Mouse (Mus musculus) heart, embryonic 13.5 days (tissue): ENCODE measurements around the gene Bud23. TPM values are rescaled to one million over a fixed set of nuclear protein-coding genes. Genes with fewer than 3 reads are reported as not detected.
"Not testable (repeated sequence)": the region's sequence is repeated elsewhere in the genome, so short reads cannot be mapped to it uniquely, and the experiment has no call there.

Experiments used
- ATAC-seq: fragments of 200-750 bp; cut with Nextera tagmentation; 2 replicates; pipeline ENCODE4 v1.8.0; 2017; ENCODE audit warnings: moderate TSS enrichment; ENCODE audit not compliant: insufficient number of reproducible peaks, low FRiP score, low TSS enrichment; ENCODE audit errors: extremely low read depth
- H3K27ac ChIP-seq: fragments of 300-500 bp; sonication (generic); replicated peaks from 2 replicates; pipeline ENCODE4 v1.5.1; 2015; ENCODE audit warnings: moderate library complexity, mild to moderate bottlenecking, inconsistent platforms
- H3K27me3 ChIP-seq: fragments of 300-500 bp; sonication (generic); replicated peaks from 2 replicates; pipeline ENCODE4 v1.6.1; 2015; ENCODE audit warnings: mild to moderate bottlenecking, inconsistent platforms
- H3K36me3 ChIP-seq: fragments of 300-500 bp; sonication (generic); 2 replicates; pipeline ENCODE4 v1.6.1; 2015; ENCODE audit warnings: mild to moderate bottlenecking, inconsistent platforms
- H3K4me1 ChIP-seq: fragments of 300-500 bp; sonication (generic); 2 replicates; pipeline ENCODE4 v1.6.1; 2015; ENCODE audit warnings: inconsistent platforms
- H3K4me2 ChIP-seq: fragments of 300-500 bp; sonication (generic); 2 replicates; pipeline ENCODE4 v1.6.1; 2015; ENCODE audit warnings: inconsistent platforms, mild to moderate bottlenecking, moderate library complexity
- H3K4me3 ChIP-seq: fragments of 300-500 bp; sonication (generic); 2 replicates; pipeline ENCODE4 v1.5.1; 2015; ENCODE audit warnings: moderate library complexity, mild to moderate bottlenecking, inconsistent platforms
- H3K9ac ChIP-seq: fragments of 300-500 bp; sonication (generic); 2 replicates; pipeline ENCODE4 v1.6.1; 2015; ENCODE audit warnings: inconsistent platforms, mild to moderate bottlenecking, moderate library complexity
- H3K9me3 ChIP-seq: fragments of 300-500 bp; sonication (generic); 2 replicates; pipeline ENCODE4 v1.6.1; 2016; ENCODE audit warnings: inconsistent platforms
- WGBS: fragments of 180-500 bp; shearing (Covaris S2); methylation state at CpG from one replicate; pipeline ENCODE4 v1.1.7; 2015; ENCODE audit warnings: mixed read lengths; 5-methylcytosine and 5-hydroxymethylcytosine counted together
- polyA plus RNA-seq: library from polyadenylated mRNA; unstranded; fragments of >200 nt; fragmentation: Nextera tagmentation; extraction: Ambion mirVana; gene quantifications from 2 replicates; pipeline ENCODE4 v1.2.1, GENCODE M21; 2015

Gene Bud23
- 70.8 and 71.2 TPM in 2 replicates for polyA plus RNA-seq

GRCm38 (mm10) chr5:135064909-135065446 is at the start of gene Bud23:
Gene Bud23, minus strand, starts transcription at chr5:135064959.
- Histone ChIP-seq H3K4me2 (peak within 1 kb of the TSS; percentile 96), H3K4me3 (peak within 1 kb of the TSS; percentile 94), H3K4me1 (peaks cover 24% of the 10 kb centered on the region), H3K9ac (peak within 1 kb of the TSS; percentile 91), H3K27ac (peak within 1 kb of the TSS; percentile 64), H3K36me3 (peaks cover 53% of the 10 kb centered on the region)
- not testable (repeated sequence) for H3K27me3 ChIP-seq, H3K9me3 ChIP-seq, ATAC-seq
- 65% methylated on average over 9 of the region's 9 CpGs for WGBS

DNA sequence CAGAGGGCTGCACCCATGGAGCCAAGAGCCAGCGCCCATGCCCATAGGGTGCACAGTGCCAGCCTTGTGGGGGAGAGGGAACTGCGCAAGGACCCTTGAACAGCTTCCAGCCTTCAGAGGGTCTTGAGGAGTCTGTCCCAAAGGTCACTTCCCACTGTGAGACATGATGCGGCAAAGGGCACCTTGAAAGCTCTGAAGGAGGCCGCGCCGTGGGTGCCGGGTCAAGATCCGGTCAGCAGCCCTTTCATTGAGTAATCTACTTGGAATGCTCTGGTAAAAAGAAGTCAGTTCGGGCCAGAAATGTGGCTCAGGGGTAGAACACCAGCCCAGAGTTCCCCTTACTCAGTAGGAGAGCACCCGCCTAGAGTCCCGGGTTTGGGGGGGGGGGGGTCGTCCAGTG is 49.0 kb upstream of the Bud23 start:
- H3K4me1 ChIP-seq, result peaks cover 8% of the 10 kb centered on the region
- H3K27ac ChIP-seq, result no peak overlapping the region
- WGBS, result 77% methylated on average over 12 of the region's 12 CpGs
- H3K4me3 ChIP-seq, result no peak overlapping the region
- no peak overlapping the region for H3K9ac ChIP-seq
- no peak overlapping the region for H3K4me2 ChIP-seq
- H3K9me3 ChIP-seq, result no peaks in the 10 kb centered on the region; the same call in 1 of the 2 replicates
- H3K36me3 ChIP-seq, result no peaks in the 10 kb centered on the region
- ATAC-seq, result no peak
- H3K27me3 ChIP-seq, result peaks cover 46% of the 10 kb centered on the region

DNA sequence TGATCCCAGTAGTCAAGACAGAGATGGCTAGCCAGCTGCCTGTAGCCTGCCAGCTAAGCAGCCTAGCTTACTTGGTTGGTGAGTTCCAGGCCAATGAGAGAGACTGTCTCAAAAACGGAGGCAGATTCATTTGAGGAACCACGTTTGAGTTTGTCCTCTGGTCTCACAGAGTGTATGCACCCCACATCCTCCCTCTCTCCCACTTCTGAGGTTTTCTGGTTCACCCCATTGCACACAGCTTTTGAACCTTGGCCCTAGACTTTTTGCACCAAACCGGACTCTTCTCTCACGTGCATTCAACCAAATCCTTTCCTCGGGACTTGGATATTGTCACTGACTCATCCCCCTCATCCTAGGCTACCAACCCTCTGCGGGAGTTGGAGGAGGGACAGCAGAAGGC is 45.2 kb upstream of the Bud23 start:
- ATAC-seq, result no peak
- Histone ChIP-seq H3K27ac (no peak overlapping the region), H3K9ac (no peak overlapping the region), H3K9me3 (no peaks in the 10 kb centered on the region; the same call in 1 of the 2 replicates), H3K4me3 (no peak overlapping the region), H3K4me2 (no peak overlapping the region), H3K27me3 (peaks cover 84% of the 10 kb centered on the region), H3K36me3 (no peaks in the 10 kb centered on the region), H3K4me1 (peaks cover 21% of the 10 kb centered on the region)
- 65% methylated on average over 6 of the region's 6 CpGs for WGBS

GRCm38 (mm10) chr5:135109426-135109825 is 44.7 kb upstream of the Bud23 start:
- Histone ChIP-seq H3K9ac (no peak overlapping the region), H3K36me3 (no peaks in the 10 kb centered on the region), H3K4me3 (no peak overlapping the region), H3K27me3 (peaks cover 89% of the 10 kb centered on the region), H3K27ac (no peak overlapping the region), H3K4me2 (no peak overlapping the region), H3K9me3 (no peaks in the 10 kb centered on the region; the same call in 1 of the 2 replicates), H3K4me1 (peaks cover 21% of the 10 kb centered on the region)
- WGBS, result 86% methylated on average over 3 of the region's 3 CpGs
- ATAC-seq, result no peak

DNA sequence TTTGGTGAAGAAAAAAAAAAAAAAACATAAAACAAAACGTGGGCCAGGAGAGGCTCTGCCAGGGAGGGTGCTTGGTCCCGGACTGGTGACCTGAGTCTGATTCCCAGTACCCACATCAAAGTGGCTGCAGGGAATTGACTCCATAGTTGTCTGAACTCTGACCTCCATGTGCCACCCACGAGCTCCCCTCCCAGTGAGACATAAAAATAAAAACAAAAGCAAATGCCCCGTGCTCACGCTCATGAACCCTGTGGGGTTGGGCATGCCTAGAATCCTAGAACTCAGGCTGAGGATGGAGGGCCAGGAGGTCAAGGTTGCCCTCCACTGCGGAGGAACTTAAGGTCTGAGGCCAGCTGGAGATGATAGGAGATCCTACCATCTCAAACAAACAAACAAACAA is 44.3 kb upstream of the Bud23 start:
- 63% methylated on average over 6 of the region's 6 CpGs for WGBS
- Histone ChIP-seq H3K9ac (no peak overlapping the region), H3K4me3 (no peak overlapping the region), H3K36me3 (no peaks in the 10 kb centered on the region), H3K27ac (no peak overlapping the region), H3K4me1 (peaks cover 21% of the 10 kb centered on the region), H3K9me3 (no peaks in the 10 kb centered on the region; the same call in 1 of the 2 replicates), H3K27me3 (peaks cover 91% of the 10 kb centered on the region), H3K4me2 (no peak overlapping the region)
- ATAC-seq, result no peak

DNA sequence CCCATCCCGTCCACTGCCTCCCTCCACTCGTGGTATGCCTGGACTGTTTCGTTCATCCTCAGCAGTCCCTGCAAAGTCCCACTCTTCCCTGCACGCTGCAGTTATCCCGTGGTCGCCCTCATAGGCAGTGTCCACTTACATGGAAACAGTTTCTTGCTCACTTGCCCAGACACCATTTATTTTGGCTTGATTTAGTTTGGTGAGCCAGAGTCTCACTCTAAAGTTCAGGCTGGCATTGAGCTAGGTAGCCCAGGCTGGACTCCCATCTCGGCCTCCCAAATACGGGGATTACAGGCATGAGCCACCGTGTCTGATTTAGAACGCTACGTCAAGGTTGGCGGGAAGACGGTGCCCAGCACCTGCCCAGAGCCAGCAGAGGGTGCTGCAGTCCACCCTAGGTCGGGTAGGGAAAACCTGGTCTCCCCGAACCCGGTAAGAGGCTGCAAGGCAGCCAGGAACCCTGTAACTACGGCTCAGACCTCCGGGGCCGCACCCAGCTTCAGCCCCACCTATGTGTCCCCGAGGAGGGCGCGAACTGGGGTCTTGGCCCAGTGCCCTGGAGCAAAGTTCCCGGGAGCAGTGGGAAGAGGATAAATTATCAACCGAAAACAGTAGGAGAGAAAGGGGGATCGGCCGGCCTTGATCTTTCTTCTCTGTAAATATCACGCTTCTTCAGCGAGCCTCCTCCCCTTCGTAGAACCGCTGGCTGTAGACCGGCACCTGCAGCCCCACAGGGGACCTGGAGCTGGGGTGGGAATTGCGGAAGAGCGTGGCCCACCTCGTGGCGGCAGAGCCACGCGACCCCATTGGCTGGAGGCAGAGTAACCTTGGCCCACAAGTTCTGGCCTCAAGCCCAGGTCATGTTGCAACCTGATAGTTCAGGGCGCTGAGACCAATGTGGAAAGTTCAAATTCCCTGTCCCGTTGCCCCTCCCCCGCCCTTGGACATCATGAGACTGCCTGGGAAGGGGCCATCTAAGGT is 43.1 kb upstream of the Bud23 start:
- Histone ChIP-seq H3K9me3 (no peaks in the 10 kb centered on the region; the same call in 1 of the 2 replicates), H3K27me3 (peaks cover 90% of the 10 kb centered on the region), H3K9ac (peak overlapping the region; percentile 67), H3K4me1 (peaks cover 21% of the 10 kb centered on the region), H3K4me2 (peak overlapping the region; percentile 91), H3K27ac (no peak overlapping the region), H3K4me3 (peak overlapping the region; percentile 53), H3K36me3 (no peaks in the 10 kb centered on the region)
- 8% methylated on average over 40 of the region's 40 CpGs for WGBS
- no peak for ATAC-seq

DNA sequence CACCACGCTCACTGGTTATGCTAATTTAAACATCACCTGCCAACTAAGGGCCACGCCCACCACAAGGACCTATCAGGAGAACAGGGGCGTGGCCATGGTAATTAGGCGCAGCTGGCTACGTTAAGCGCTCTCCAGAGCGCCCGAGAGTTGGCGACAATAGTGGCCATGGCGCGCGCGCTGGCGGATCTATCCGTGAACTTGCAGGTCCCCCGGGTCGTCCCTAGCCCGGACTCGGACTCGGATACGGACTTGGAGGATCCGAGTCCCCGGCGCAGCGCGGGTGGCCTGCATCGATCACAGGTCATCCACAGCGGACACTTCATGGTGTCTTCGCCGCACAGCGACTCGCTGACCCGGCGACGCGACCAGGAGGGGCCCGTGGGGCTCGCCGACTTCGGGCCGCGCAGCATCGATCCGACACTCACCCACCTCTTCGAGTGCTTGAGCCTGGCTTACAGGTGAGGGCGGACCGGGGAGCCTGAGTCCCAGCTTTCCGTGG is 42.0 kb upstream of the Bud23 start:
- under 1% methylated on average over 48 of the region's 48 CpGs for WGBS
- H3K27me3 ChIP-seq, result peaks cover 86% of the 10 kb centered on the region

DNA sequence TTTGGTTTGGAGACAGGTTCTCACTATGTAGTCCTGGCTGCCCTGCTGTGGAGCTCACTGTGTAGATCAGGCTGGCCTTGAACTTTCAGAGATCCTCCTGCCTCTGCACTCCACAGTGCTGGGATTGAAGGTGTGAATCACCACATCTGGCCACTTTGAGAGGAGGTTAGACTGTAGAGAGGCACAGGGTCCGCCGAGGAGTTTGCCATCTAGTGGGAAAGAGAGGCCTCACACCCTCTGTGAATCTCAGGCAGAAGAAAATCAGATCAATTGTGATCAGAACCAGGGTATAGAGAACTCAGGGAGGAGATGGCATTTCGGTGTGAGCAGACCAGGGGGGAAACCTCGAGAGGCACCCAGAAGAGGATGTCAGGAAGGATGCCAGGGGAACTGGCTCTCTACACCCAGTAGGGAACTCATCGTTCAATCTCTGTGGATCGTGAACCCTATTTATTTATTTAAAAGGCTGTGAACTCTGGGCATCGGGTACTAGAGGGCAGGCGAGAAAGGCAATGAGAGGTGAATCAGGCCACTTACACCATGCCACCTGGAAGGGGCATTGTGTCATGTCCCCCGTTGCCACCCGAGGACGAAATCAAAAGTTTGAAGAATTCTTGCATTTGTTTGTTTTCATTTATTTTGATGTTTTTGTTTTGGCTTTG is 39.4 kb upstream of the Bud23 start:
- ATAC-seq, result no peak
- peaks cover 63% of the 10 kb centered on the region for H3K27me3 ChIP-seq
- WGBS, result 56% methylated on average over 11 of the region's 11 CpGs

More for the DNA sequence above, 42.0 kb upstream of the Bud23 start:
- peak overlapping the region; percentile 53 for H3K4me3 ChIP-seq
- H3K9me3 ChIP-seq, result no peaks in the 10 kb centered on the region; the same call in 1 of the 2 replicates
- no peak overlapping the region for H3K27ac ChIP-seq
- peak; percentile 69; the same call in 1 of the 2 replicates for ATAC-seq
- H3K4me2 ChIP-seq, result peak overlapping the region; percentile 91
- peak overlapping the region; percentile 67 for H3K9ac ChIP-seq
- no peaks in the 10 kb centered on the region for H3K36me3 ChIP-seq
- H3K4me1 ChIP-seq, result peaks cover 21% of the 10 kb centered on the region

GRCm38 (mm10) chr5:135100981-135101380 is 36.2 kb upstream of the Bud23 start:
- H3K4me3 ChIP-seq, result no peak overlapping the region
- H3K9ac ChIP-seq, result no peak overlapping the region
- peaks cover 43% of the 10 kb centered on the region for H3K27me3 ChIP-seq
- no peak for ATAC-seq
- H3K9me3 ChIP-seq, result no peaks in the 10 kb centered on the region
- H3K27ac ChIP-seq, result no peak overlapping the region
- no peak overlapping the region for H3K4me2 ChIP-seq
- no peaks in the 10 kb centered on the region for H3K4me1 ChIP-seq
- no peaks in the 10 kb centered on the region for H3K36me3 ChIP-seq
- 31% methylated on average over 1 of the region's 1 CpGs for WGBS

More for the DNA sequence above, 39.4 kb upstream of the Bud23 start:
- Histone ChIP-seq H3K36me3 (no peaks in the 10 kb centered on the region), H3K4me3 (no peak overlapping the region), H3K4me1 (peaks cover 21% of the 10 kb centered on the region), H3K9me3 (no peaks in the 10 kb centered on the region), H3K9ac (no peak overlapping the region), H3K27ac (no peak overlapping the region), H3K4me2 (no peak overlapping the region)

DNA sequence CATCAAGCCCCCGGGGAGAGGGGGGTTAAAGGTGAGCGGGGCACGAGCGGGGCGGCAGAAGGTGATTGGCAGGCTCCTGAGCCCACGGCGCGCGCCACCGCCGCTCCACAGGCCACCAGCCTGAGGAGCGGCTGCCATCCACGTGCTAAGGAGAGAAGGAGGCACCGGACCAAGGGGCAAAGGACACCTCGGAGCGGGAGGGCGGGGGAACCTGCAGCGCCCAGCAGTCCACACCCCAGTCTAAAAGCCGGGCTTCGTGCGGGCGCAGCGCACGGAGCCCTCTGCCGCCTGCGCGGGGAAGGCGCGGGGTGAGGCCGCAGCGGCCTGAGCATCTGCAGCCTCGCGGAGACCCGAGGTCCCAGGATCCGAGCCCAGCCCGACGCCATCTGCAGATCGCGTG is 24.9 kb upstream of the Bud23 start, which contains the start of gene Mlxipl:
TSS of gene Mlxipl (plus strand) at position 238 of the 400 bp plus-strand sequence.
- no peak within 1 kb of the TSS for H3K27ac ChIP-seq
- 3% methylated on average over 39 of the region's 39 CpGs for WGBS
- H3K36me3 ChIP-seq, result no peaks in the 10 kb centered on the region
- no peak for ATAC-seq
- H3K9ac ChIP-seq, result peak within 1 kb of the TSS; percentile 47
- H3K4me3 ChIP-seq, result peak within 1 kb of the TSS; percentile 32
- peak within 1 kb of the TSS; percentile 55 for H3K4me2 ChIP-seq
- peaks cover 96% of the 10 kb centered on the region for H3K27me3 ChIP-seq
- H3K9me3 ChIP-seq, result no peaks in the 10 kb centered on the region
- H3K4me1 ChIP-seq, result no peaks in the 10 kb centered on the region

DNA sequence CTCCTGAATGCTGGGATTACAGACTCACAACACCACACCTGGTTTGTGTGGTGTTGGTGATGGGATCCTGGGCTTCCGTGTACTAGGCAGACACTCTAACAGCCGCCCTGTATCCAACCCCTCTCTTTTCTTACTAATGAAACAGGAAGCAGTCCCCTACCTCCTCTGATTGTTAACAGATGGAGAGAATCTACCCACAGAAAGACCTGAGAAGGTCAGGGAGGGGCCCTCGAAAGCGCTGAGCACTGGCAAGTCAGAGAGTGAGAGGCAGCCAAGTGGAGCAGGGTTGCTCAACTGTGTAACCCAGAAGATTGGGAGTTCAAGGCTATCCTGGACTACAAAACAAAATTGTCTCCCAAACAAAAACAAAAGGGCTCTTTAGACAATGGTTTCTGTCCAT is 22.1 kb upstream of the Bud23 start:
- H3K4me3 ChIP-seq, result no peak overlapping the region
- H3K9me3 ChIP-seq, result no peaks in the 10 kb centered on the region
- H3K27ac ChIP-seq, result no peak overlapping the region
- no peaks in the 10 kb centered on the region for H3K4me1 ChIP-seq
- 62% methylated on average over 4 of the region's 4 CpGs for WGBS
- peaks cover 80% of the 10 kb centered on the region for H3K27me3 ChIP-seq
- ATAC-seq, result no peak
- H3K9ac ChIP-seq, result no peak overlapping the region
- H3K4me2 ChIP-seq, result no peak overlapping the region
- H3K36me3 ChIP-seq, result no peaks in the 10 kb centered on the region
